Mouse (Mus musculus): Measurements from ENCODE around the gene Kif1bp. TPM values are rescaled to one million over a fixed set of nuclear protein-coding genes. Genes with fewer than 3 reads are reported as not detected.

Kif1bp gene
- polyA plus RNA-seq, 2 experiments = 36.1 to 44.6 TPM

DNA sequence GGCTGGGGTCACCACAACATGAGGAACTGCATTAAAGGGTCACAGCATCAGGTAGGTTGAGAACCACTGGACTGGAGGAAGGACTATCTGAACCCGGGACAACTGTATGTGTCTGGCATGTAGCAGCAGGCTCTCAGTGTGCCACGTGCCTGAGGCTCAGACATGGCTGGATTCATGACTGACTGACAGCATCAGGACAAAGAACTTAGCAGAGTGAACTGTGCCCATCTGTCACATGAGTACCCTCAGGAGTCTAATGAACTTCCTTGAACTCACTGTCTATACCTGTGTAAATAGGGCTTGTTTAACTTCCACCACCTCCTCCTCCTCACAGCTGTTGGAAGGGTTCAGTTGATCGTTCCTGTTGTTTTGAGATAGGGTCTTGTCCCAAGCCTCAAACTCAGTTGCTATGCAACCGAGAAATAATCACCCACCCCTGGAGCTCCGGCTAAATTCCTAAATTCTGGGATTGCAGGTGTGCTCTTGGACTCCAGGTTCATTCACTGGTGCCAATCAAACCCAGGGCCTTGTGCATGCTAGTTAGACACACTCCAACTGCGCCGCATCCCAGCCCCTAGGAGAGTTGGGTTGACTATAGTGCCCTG lies 55.8 kb downstream of the Kif1bp start:
- 74% methylated on average over 7 of the region's 7 CpGs for WGBS
- no peak for ATAC-seq (ENCODE audit: low FRiP score, low read depth)
- TF ChIP-seq POLR2A (IDR thresholded peaks at IDR 0.05; ENCODE audit: borderline replicate concordance, extremely low read depth, insufficient read depth, insufficient read length) = no peak

DNA sequence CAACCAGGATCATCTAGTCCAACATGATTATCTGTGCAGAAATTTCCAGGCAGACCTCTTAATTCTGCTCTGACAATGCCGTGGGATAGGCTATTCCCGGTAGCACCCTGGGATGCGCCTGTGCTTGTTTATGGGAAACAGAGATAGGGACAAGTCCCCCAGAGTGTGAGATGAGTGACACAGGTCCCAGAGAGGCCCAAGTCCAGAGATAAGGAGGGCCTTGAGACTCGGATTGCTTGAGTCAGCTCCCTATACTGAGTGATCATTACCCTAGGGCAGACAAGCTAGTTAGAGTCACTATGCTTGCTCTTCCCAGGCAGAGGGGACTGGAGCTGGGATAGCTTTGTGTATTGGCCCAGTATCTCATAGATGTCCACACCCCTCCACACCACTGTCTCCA lies 56.5 kb downstream of the Kif1bp start:
- Histone ChIP-seq H3K9ac (ENCODE audit: low read depth, low read length, severe bottlenecking) (no peak overlapping the region), H3K4me2 (replicated peaks; ENCODE audit: low read depth, low read length, severe bottlenecking) (no peak overlapping the region), H3K27ac (replicated peaks; ENCODE audit: low read depth, low read length) (no peak overlapping the region), H3K9me3 (ENCODE audit: control insufficient read depth, low read length) (no peaks in the 10 kb centered on the region), H3K36me3 (ENCODE audit: control insufficient read depth, insufficient read depth, low read length) (no peaks in the 10 kb centered on the region), H3K27me3 (ENCODE audit: control insufficient read depth, insufficient read depth, low read length) (no peaks in the 10 kb centered on the region), H3K4me1 (ENCODE audit: control insufficient read depth, insufficient read depth, low read length) (no peaks in the 10 kb centered on the region), H3K4me3 (replicated peaks; ENCODE audit: low read length) (no peak overlapping the region)
- ATAC-seq (ENCODE audit: low FRiP score, low read depth) (no peak), DNase-seq (ENCODE audit: low spot score) (no peak)
- WGBS = 72% methylated on average over 4 of the region's 4 CpGs
- no peak for TF ChIP-seq POLR2A (IDR thresholded peaks at IDR 0.05; ENCODE audit: borderline replicate concordance, extremely low read depth, insufficient read depth, insufficient read length)

More for the DNA sequence above, 55.8 kb downstream of the Kif1bp start:
- no peak overlapping the region for H3K4me3 ChIP-seq (replicated peaks; ENCODE audit: low read length)
- H3K36me3 ChIP-seq (ENCODE audit: control insufficient read depth, insufficient read depth, low read length) = no peaks in the 10 kb centered on the region
- no peak overlapping the region for H3K9ac ChIP-seq (ENCODE audit: low read depth, low read length, severe bottlenecking)
- H3K9me3 ChIP-seq (ENCODE audit: control insufficient read depth, low read length) = no peaks in the 10 kb centered on the region
- no peak for DNase-seq (ENCODE audit: low spot score)
- H3K27me3 ChIP-seq (ENCODE audit: control insufficient read depth, insufficient read depth, low read length) = no peaks in the 10 kb centered on the region
- no peak overlapping the region for H3K4me2 ChIP-seq (replicated peaks; ENCODE audit: low read depth, low read length, severe bottlenecking)
- no peaks in the 10 kb centered on the region for H3K4me1 ChIP-seq (ENCODE audit: control insufficient read depth, insufficient read depth, low read length)
- no peak overlapping the region for H3K27ac ChIP-seq (replicated peaks; ENCODE audit: low read depth, low read length)

DNA sequence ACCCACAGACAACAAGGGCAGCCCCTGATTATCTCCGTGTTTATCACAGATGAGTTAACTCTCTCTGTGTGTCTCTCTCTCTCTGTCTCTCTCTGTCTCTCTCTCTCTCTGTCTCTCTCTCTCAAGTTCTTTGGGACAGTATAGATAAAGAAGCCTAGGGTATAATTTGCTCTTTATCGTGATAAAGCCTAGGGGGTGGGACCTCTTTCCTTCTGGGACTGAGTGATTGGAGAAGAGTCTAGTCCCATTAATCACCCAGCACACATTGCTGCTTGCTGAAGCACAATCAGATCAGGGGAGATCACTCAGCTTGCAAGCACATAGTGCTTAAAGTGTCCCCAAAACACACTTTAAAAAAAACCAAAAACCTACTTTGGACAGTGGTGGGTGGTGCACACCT lies 57.3 kb downstream of the Kif1bp start:
- WGBS = 67% methylated on average over 2 of the region's 2 CpGs
- Histone ChIP-seq H3K36me3 (ENCODE audit: control insufficient read depth, insufficient read depth, low read length) (no peaks in the 10 kb centered on the region), H3K27ac (replicated peaks; ENCODE audit: low read depth, low read length) (no peak overlapping the region), H3K9ac (ENCODE audit: low read depth, low read length, severe bottlenecking) (no peak overlapping the region), H3K4me3 (replicated peaks; ENCODE audit: low read length) (no peak overlapping the region), H3K4me2 (replicated peaks; ENCODE audit: low read depth, low read length, severe bottlenecking) (no peak overlapping the region), H3K4me1 (ENCODE audit: control insufficient read depth, insufficient read depth, low read length) (no peaks in the 10 kb centered on the region), H3K27me3 (ENCODE audit: control insufficient read depth, insufficient read depth, low read length) (no peaks in the 10 kb centered on the region), H3K9me3 (ENCODE audit: control insufficient read depth, low read length) (no peaks in the 10 kb centered on the region)
- no peak for TF ChIP-seq POLR2A (IDR thresholded peaks at IDR 0.05; ENCODE audit: borderline replicate concordance, extremely low read depth, insufficient read depth, insufficient read length)
- ATAC-seq (ENCODE audit: low FRiP score, low read depth) (no peak), DNase-seq (ENCODE audit: low spot score) (no peak)

DNA sequence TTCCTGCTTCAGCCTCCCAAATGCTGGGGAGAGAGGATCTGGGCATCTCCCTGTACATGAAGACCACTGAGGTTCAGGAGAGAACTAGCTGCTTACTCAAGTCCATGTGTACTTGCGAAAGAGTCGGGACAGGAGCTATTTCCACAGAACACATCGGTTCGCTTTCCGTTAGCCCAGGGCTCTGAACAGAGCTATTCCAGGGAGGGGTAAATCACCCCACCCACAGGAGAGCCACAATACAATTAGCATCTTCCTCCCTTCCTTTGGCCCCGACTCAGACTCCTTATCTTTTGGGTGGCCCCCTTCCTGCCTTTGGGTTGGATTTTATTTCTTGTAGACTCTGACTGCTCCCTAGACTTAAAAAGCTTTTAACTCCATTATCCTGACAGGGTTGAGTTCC lies 60.7 kb downstream of the Kif1bp start:
- ATAC-seq (ENCODE audit: low FRiP score, low read depth) (no peak), DNase-seq (ENCODE audit: low spot score) (no peak)
- Histone ChIP-seq H3K4me1 (ENCODE audit: control insufficient read depth, insufficient read depth, low read length) (no peaks in the 10 kb centered on the region), H3K27ac (replicated peaks; ENCODE audit: low read depth, low read length) (no peak overlapping the region), H3K4me3 (replicated peaks; ENCODE audit: low read length) (no peak overlapping the region), H3K9ac (ENCODE audit: low read depth, low read length, severe bottlenecking) (no peak overlapping the region), H3K36me3 (ENCODE audit: control insufficient read depth, insufficient read depth, low read length) (no peaks in the 10 kb centered on the region), H3K9me3 (ENCODE audit: control insufficient read depth, low read length) (no peaks in the 10 kb centered on the region), H3K27me3 (ENCODE audit: control insufficient read depth, insufficient read depth, low read length) (no peaks in the 10 kb centered on the region), H3K4me2 (replicated peaks; ENCODE audit: low read depth, low read length, severe bottlenecking) (no peak overlapping the region)
- WGBS = 80% methylated on average over 6 of the region's 6 CpGs
- no peak for TF ChIP-seq POLR2A (IDR thresholded peaks at IDR 0.05; ENCODE audit: borderline replicate concordance, extremely low read depth, insufficient read depth, insufficient read length)

DNA sequence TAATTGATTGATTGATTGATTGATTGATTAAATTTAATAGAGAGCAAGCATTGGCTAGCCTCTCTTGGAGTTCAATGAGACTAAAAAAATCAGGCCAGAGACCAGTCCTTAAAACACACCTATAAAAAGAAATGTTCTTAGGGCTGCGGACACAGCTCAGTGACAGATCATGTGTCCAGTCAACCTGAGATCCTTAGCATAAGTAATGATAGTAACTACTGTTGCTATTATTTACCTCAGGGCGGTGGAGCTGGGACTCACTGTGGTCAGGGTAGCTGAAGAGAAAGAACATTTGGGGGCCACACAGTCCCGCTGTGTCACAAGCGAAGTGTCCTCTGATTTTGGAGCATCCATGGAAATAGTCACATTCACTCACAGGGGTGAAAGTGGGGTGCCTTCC lies 65.4 kb downstream of the Kif1bp start:
- H3K36me3 ChIP-seq (ENCODE audit: control insufficient read depth, insufficient read depth, low read length) = no peaks in the 10 kb centered on the region
- no peaks in the 10 kb centered on the region for H3K9me3 ChIP-seq (ENCODE audit: control insufficient read depth, low read length)
- 91% methylated on average over 4 of the region's 4 CpGs for WGBS
- no peak overlapping the region for H3K4me2 ChIP-seq (replicated peaks; ENCODE audit: low read depth, low read length, severe bottlenecking)
- no peak overlapping the region for H3K27ac ChIP-seq (replicated peaks; ENCODE audit: low read depth, low read length)
- ATAC-seq (ENCODE audit: low FRiP score, low read depth) (no peak), DNase-seq (ENCODE audit: low spot score) (no peak)
- no peaks in the 10 kb centered on the region for H3K4me1 ChIP-seq (ENCODE audit: control insufficient read depth, insufficient read depth, low read length)
- no peak for TF ChIP-seq POLR2A (IDR thresholded peaks at IDR 0.05; ENCODE audit: borderline replicate concordance, extremely low read depth, insufficient read depth, insufficient read length)
- no peaks in the 10 kb centered on the region for H3K27me3 ChIP-seq (ENCODE audit: control insufficient read depth, insufficient read depth, low read length)
- no peak overlapping the region for H3K9ac ChIP-seq (ENCODE audit: low read depth, low read length, severe bottlenecking)
- H3K4me3 ChIP-seq (replicated peaks; ENCODE audit: low read length) = no peak overlapping the region

DNA sequence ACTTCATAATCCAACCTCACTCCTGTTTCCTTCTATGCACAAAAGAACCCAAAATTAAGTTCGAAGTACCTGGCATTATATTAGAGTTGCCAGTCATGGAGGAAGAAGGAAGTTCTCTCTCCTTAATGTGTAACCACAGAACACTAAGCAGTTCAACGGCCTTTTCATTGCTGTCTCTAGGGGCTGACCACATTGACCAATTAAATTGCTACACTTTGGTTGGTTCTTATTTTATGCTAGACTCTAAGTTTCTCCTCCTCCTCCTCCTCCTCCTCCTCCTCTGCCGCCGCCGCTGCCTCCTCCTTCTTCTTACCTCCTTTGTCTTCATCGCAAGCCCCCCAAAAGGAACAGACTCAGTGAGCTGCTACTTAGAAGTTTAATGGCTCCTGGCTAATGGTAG lies 66.7 kb downstream of the Kif1bp start:
- TF ChIP-seq POLR2A (IDR thresholded peaks at IDR 0.05; ENCODE audit: borderline replicate concordance, extremely low read depth, insufficient read depth, insufficient read length) = no peak
- no peaks in the 10 kb centered on the region for H3K27me3 ChIP-seq (ENCODE audit: control insufficient read depth, insufficient read depth, low read length)
- H3K4me2 ChIP-seq (replicated peaks; ENCODE audit: low read depth, low read length, severe bottlenecking) = no peak overlapping the region
- no peaks in the 10 kb centered on the region for H3K9me3 ChIP-seq (ENCODE audit: control insufficient read depth, low read length)
- no peak for ATAC-seq (ENCODE audit: low FRiP score, low read depth)
- H3K4me3 ChIP-seq (replicated peaks; ENCODE audit: low read length) = no peak overlapping the region
- no peaks in the 10 kb centered on the region for H3K4me1 ChIP-seq (ENCODE audit: control insufficient read depth, insufficient read depth, low read length)
- H3K9ac ChIP-seq (ENCODE audit: low read depth, low read length, severe bottlenecking) = no peak overlapping the region
- 77% methylated on average over 6 of the region's 6 CpGs for WGBS
- H3K36me3 ChIP-seq (ENCODE audit: control insufficient read depth, insufficient read depth, low read length) = no peaks in the 10 kb centered on the region
- no peak for DNase-seq (ENCODE audit: low spot score)
- H3K27ac ChIP-seq (replicated peaks; ENCODE audit: low read depth, low read length) = no peak overlapping the region

All from limb, embryonic 14.5 days (tissue).